8 mouse cellular contexts compared by ENCODE assay signal in genomic region chr2:153712646-153713091, GRCm38 (mm10). TPM values are rescaled to one million over a fixed set of nuclear protein-coding genes. Genes with fewer than 3 reads are reported as not detected.
DNase-seq lines count a peak whose midpoint lies in the region; ATAC-seq and TF ChIP-seq lines count a peak whose summit lies in the region.

No protein-coding gene starts in this region.

- no peak overlapping the region for H3K9ac ChIP-seq in stomach, embryonic 15.5 days
- H3K9ac ChIP-seq in stomach, postnatal 0 days (ENCODE audit: low read length), result no peak overlapping the region
- H3K9ac ChIP-seq in limb, embryonic 13.5 days, result no peak overlapping the region
- no peak overlapping the region for H3K9ac ChIP-seq in midbrain, embryonic 13.5 days (replicated peaks)

- peak; percentile 18; the same call in 1 of the 2 replicates for ATAC-seq in stomach, embryonic 15.5 days (ENCODE audit: insufficient read depth, low FRiP score, low read depth)
- ATAC-seq in stomach, postnatal 0 days (ENCODE audit: low FRiP score, low TSS enrichment), result no peak
- ATAC-seq in limb, embryonic 13.5 days (ENCODE audit: low FRiP score, low read depth), result no peak
- peak; percentile 84 for ATAC-seq in midbrain, embryonic 13.5 days

- 66% methylated on average over 3 of the region's 3 CpGs for WGBS in stomach, embryonic 15.5 days
- WGBS in stomach, postnatal 0 days, result 58% methylated on average over 3 of the region's 3 CpGs
- WGBS in hindbrain, embryonic 10.5 days, result 22% methylated on average over 3 of the region's 3 CpGs
- WGBS in limb, embryonic 13.5 days, result 43% methylated on average over 3 of the region's 3 CpGs
- WGBS in midbrain, embryonic 13.5 days, result 11% methylated on average over 3 of the region's 3 CpGs

- H3K36me3 ChIP-seq in stomach, embryonic 15.5 days, result no peaks in the 10 kb centered on the region
- no peaks in the 10 kb centered on the region for H3K36me3 ChIP-seq in stomach, postnatal 0 days (ENCODE audit: control insufficient read depth, insufficient read depth, low read length)
- H3K36me3 ChIP-seq in hindbrain, embryonic 10.5 days, result no peaks in the 10 kb centered on the region
- no peaks in the 10 kb centered on the region for H3K36me3 ChIP-seq in limb, embryonic 13.5 days
- no peaks in the 10 kb centered on the region for H3K36me3 ChIP-seq in midbrain, embryonic 13.5 days

- no peaks in the 10 kb centered on the region for H3K9me3 ChIP-seq in stomach, embryonic 15.5 days
- H3K9me3 ChIP-seq in stomach, postnatal 0 days (ENCODE audit: control insufficient read depth, low read length), result no peaks in the 10 kb centered on the region
- H3K9me3 ChIP-seq in hindbrain, embryonic 10.5 days, result no peaks in the 10 kb centered on the region
- H3K9me3 ChIP-seq in limb, embryonic 13.5 days, result no peaks in the 10 kb centered on the region
- no peaks in the 10 kb centered on the region for H3K9me3 ChIP-seq in midbrain, embryonic 13.5 days

- H3K4me1 ChIP-seq in stomach, embryonic 15.5 days, result no peaks in the 10 kb centered on the region
- 0 out of 2 replicates have a peak, but pooled peaks cover 4% of the 10 kb centered on the region for H3K4me1 ChIP-seq in stomach, postnatal 0 days (replicated peaks; ENCODE audit: control insufficient read depth, insufficient read depth)
- H3K4me1 ChIP-seq in hindbrain, embryonic 10.5 days (replicated peaks), result peaks cover 12% of the 10 kb centered on the region
- peaks cover 12% of the 10 kb centered on the region for H3K4me1 ChIP-seq in limb, embryonic 13.5 days
- H3K4me1 ChIP-seq in midbrain, embryonic 13.5 days (replicated peaks), result peaks cover 10% of the 10 kb centered on the region

- TF ChIP-seq EP300 in stomach, postnatal 0 days (optimal IDR thresholded peaks at IDR 0.05), result no peak

- H3K4me2 ChIP-seq in stomach, embryonic 15.5 days, result no peak overlapping the region
- no peak overlapping the region for H3K4me2 ChIP-seq in stomach, postnatal 0 days (replicated peaks; ENCODE audit: low read depth)
- no peak overlapping the region for H3K4me2 ChIP-seq in limb, embryonic 13.5 days (replicated peaks)
- H3K4me2 ChIP-seq in midbrain, embryonic 13.5 days (replicated peaks), result no peak overlapping the region

- H3K4me3 ChIP-seq in stomach, embryonic 15.5 days (replicated peaks), result no peak overlapping the region
- H3K4me3 ChIP-seq in stomach, postnatal 0 days (ENCODE audit: low read depth, low read length), result no peak overlapping the region
- H3K4me3 ChIP-seq in hindbrain, embryonic 10.5 days, result no peak overlapping the region
- H3K4me3 ChIP-seq in limb, embryonic 13.5 days, result no peak overlapping the region
- H3K4me3 ChIP-seq in midbrain, embryonic 13.5 days (replicated peaks), result no peak overlapping the region

- H3K27ac ChIP-seq in stomach, embryonic 15.5 days, result 0 out of 2 replicates have a peak overlapping the region, but pooled peaks have one; percentile 11
- H3K27ac ChIP-seq in stomach, postnatal 0 days (replicated peaks), result no peak overlapping the region
- peak overlapping the region; percentile 19 for H3K27ac ChIP-seq in hindbrain, embryonic 10.5 days
- peak overlapping the region; percentile 56; the same call in 1 of the 2 replicates for H3K27ac ChIP-seq in limb, embryonic 13.5 days
- H3K27ac ChIP-seq in midbrain, embryonic 13.5 days, result peak overlapping the region; percentile 75

- DNase-seq in stomach, postnatal 0 days (ENCODE audit: low spot score), result no peak
- DNase-seq in hindbrain, embryonic 10.5 days (ENCODE audit: low spot score), result no peak
- DNase-seq in kidney, postnatal 14 days, result no peak
- no peak for DNase-seq in thymus, postnatal 4 days
- no peak for DNase-seq in spleen, adult 18-20 months

- no peak for TF ChIP-seq CTCF in stomach, postnatal 0 days (IDR thresholded peaks at IDR 0.05; ENCODE audit: low read depth)

- H3K27me3 ChIP-seq in stomach, embryonic 15.5 days (replicated peaks), result no peaks in the 10 kb centered on the region
- no peaks in the 10 kb centered on the region for H3K27me3 ChIP-seq in stomach, postnatal 0 days (ENCODE audit: control insufficient read depth, insufficient read depth, low read length)
- H3K27me3 ChIP-seq in hindbrain, embryonic 10.5 days (ENCODE audit: insufficient read depth, poor library complexity, severe bottlenecking), result no peaks in the 10 kb centered on the region
- H3K27me3 ChIP-seq in limb, embryonic 13.5 days, result no peaks in the 10 kb centered on the region
- no peaks in the 10 kb centered on the region for H3K27me3 ChIP-seq in midbrain, embryonic 13.5 days

RNA-seq across cellular contexts. Expression of gene Dnmt3c, which starts 16.2 kb away (rescaled TPM):
- 0.06 and 0.10 TPM in 2 replicates for polyA plus RNA-seq in stomach, embryonic 15.5 days (2015; fragmentation: Nextera tagmentation; extraction: Ambion mirVana)
- polyA plus RNA-seq in stomach, postnatal 0 days (2015; fragmentation: Nextera tagmentation; extraction: Ambion mirVana), result not detected in 2 replicates
- not detected in 2 replicates for polyA plus RNA-seq in hindbrain, embryonic 10.5 days (2016; fragmentation: Nextera tagmentation; extraction: Ambion mirVana)
- not detected in 2 replicates for polyA plus RNA-seq in limb, embryonic 13.5 days (2015; fragmentation: Nextera tagmentation; extraction: Ambion mirVana)
- polyA plus RNA-seq in midbrain, embryonic 13.5 days (2015; fragmentation: Nextera tagmentation; extraction: Ambion mirVana), result 0.08 TPM in 1 of 2 replicates, not detected in the other

RNA-seq across cellular contexts. Expression of gene Mapre1, which starts 28.4 kb away (rescaled TPM):
- polyA plus RNA-seq in stomach, embryonic 15.5 days (2015; fragmentation: Nextera tagmentation; extraction: Ambion mirVana), result 225 and 238 TPM in 2 replicates
- polyA plus RNA-seq in stomach, postnatal 0 days (2015; fragmentation: Nextera tagmentation; extraction: Ambion mirVana), result 157 and 163 TPM in 2 replicates
- 314 and 319 TPM in 2 replicates for polyA plus RNA-seq in hindbrain, embryonic 10.5 days (2016; fragmentation: Nextera tagmentation; extraction: Ambion mirVana)
- 224 and 228 TPM in 2 replicates for polyA plus RNA-seq in limb, embryonic 13.5 days (2015; fragmentation: Nextera tagmentation; extraction: Ambion mirVana)
- polyA plus RNA-seq in midbrain, embryonic 13.5 days (2015; fragmentation: Nextera tagmentation; extraction: Ambion mirVana), result 374 and 420 TPM in 2 replicates

Comparison
In these comparisons a context has a peak if more than half of its experiments do, and no peak if none do; other contexts are left out.
1. ATAC-seq: peak in stomach, embryonic 15.5 days (single experiment) and midbrain, embryonic 13.5 days (single experiment); none in stomach, postnatal 0 days (single experiment) and limb, embryonic 13.5 days (single experiment).